Mouse (Mus musculus): ENCODE results near the gene Aph1b. TPM values are rescaled to one million over a fixed set of nuclear protein-coding genes. Genes with fewer than 3 reads are reported as not detected.

The Aph1b gene
- total RNA-seq, 1 experiment: 1.1 TPM

DNA sequence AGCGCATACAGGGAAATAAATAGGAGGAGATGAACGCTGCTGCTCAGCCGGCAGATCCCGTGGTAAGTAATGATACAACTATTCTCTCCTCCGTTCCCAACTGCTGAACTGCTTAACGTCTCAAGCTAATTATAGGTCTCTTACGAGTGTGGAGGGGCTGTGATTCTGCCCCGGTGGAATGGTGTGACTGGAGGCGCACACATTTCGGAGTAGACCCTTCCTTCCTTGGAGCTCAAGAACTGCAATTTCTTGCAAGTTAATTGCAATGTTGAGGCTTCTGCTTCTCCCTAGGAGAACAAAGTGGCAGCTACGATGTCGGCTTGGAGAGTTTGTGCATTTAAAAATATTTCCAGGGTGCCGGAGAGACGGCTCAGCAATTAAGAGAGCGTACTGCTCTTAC, 46.9 kb downstream of the Aph1b start:
- H3K36me3 ChIP-seq (ENCODE audit: control insufficient read depth, insufficient read depth, low read length, poor library complexity, severe bottlenecking): no peaks in the 10 kb centered on the region
- no peaks in the 10 kb centered on the region for H3K9me3 ChIP-seq (ENCODE audit: control insufficient read depth, insufficient read depth, low read depth, low read length)
- in situ Hi-C loops (cut with MboI; ENCODE audit: low sequenced_read_pairs in 2 of 2, unreplicated experiment in 2 of 2): no loop called here
- H3K4me3 ChIP-seq (ENCODE audit: insufficient read depth in 1 of 2, low read depth in 1 of 2, low read length in 2 of 2, poor library complexity in 1 of 2, severe bottlenecking in 1 of 2): no peak overlapping the region
- TF ChIP-seq MAFK (IDR thresholded peaks at IDR 0.05; ENCODE audit: insufficient read depth, low read depth, low read length) (no peak), HCFC1 (IDR thresholded peaks at IDR 0.05; ENCODE audit: borderline replicate concordance, insufficient read depth, low read length) (no peak), CHD2 (IDR thresholded peaks at IDR 0.05; ENCODE audit: low read depth, low read length) (no peak), ZNF384 (IDR thresholded peaks at IDR 0.05; ENCODE audit: low read depth, low read length) (no peak), ZC3H11A (IDR thresholded peaks at IDR 0.05; ENCODE audit: borderline replicate concordance, low read depth, low read length) (no peak)
- no peaks in the 10 kb centered on the region for H3K4me1 ChIP-seq (ENCODE audit: control insufficient read depth in 2 of 2, insufficient read depth in 2 of 2, low read length in 2 of 2, poor library complexity in 1 of 2)
- no peak overlapping the region for H3K9ac ChIP-seq (ENCODE audit: insufficient read depth, low read depth, low read length, poor library complexity, severe bottlenecking)
- no peak overlapping the region for H3K27ac ChIP-seq (ENCODE audit: insufficient read depth, low read depth, low read length, poor library complexity, severe bottlenecking)
- DNase-seq (ENCODE audit: low read depth, low spot score): no peak

DNA sequence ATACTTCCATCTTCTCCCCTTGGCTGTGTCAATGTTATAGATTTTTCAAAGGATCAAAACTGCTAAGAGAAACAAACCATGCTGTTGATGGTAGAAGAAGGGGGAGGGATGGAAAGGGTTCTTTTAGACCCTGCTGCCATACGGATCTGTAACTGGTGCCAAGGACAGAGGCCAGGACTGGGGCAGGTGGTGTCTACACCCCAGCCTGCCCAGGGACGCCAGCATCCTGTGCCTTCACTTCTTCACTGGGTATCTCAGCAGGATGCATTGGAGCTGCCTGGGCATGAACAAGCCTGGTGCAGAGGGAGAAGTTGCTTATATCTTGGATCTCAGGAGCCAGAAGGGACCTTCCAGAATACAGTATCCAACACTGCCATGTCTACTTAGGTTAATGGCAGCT, 50.8 kb downstream of the Aph1b start:
- no peaks in the 10 kb centered on the region for H3K36me3 ChIP-seq (ENCODE audit: control insufficient read depth, insufficient read depth, low read length, poor library complexity, severe bottlenecking)
- H3K27ac ChIP-seq (ENCODE audit: insufficient read depth, low read depth, low read length, poor library complexity, severe bottlenecking): no peak overlapping the region
- TF ChIP-seq ZNF384 (IDR thresholded peaks at IDR 0.05; ENCODE audit: low read depth, low read length) (no peak), ZC3H11A (IDR thresholded peaks at IDR 0.05; ENCODE audit: borderline replicate concordance, low read depth, low read length) (no peak), CHD2 (IDR thresholded peaks at IDR 0.05; ENCODE audit: low read depth, low read length) (no peak), HCFC1 (IDR thresholded peaks at IDR 0.05; ENCODE audit: borderline replicate concordance, insufficient read depth, low read length) (no peak), MAFK (IDR thresholded peaks at IDR 0.05; ENCODE audit: insufficient read depth, low read depth, low read length) (no peak)
- H3K9ac ChIP-seq (ENCODE audit: insufficient read depth, low read depth, low read length, poor library complexity, severe bottlenecking): no peak overlapping the region
- DNase-seq (ENCODE audit: low read depth, low spot score): no peak
- in situ Hi-C loops (cut with MboI; ENCODE audit: low sequenced_read_pairs in 2 of 2, unreplicated experiment in 2 of 2): no loop called here
- H3K4me3 ChIP-seq (ENCODE audit: insufficient read depth in 1 of 2, low read depth in 1 of 2, low read length in 2 of 2, poor library complexity in 1 of 2, severe bottlenecking in 1 of 2): no peak overlapping the region
- H3K4me1 ChIP-seq (ENCODE audit: control insufficient read depth in 2 of 2, insufficient read depth in 2 of 2, low read length in 2 of 2, poor library complexity in 1 of 2): no peaks in the 10 kb centered on the region
- no peaks in the 10 kb centered on the region for H3K9me3 ChIP-seq (ENCODE audit: control insufficient read depth, insufficient read depth, low read depth, low read length)

DNA sequence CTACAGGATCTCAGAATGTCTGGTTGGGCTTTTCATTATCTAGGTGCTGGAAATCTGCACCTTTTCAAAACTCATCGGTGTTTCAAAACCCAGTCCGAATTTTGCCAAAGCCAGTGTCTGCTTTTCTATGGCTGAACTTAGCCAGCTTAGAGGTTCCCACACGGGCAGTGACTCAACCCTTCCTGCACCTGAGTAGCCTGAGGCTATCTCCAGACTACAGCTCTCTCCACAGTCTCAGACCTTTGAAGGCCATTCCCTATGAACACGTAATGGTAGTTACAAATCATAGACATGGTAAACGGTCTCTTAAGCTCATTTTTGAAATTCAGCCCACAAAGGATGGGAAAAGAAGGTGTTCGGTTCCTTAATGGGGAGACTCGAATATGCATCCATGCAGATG, 55.8 kb downstream of the Aph1b start:
- in situ Hi-C loops (cut with MboI; ENCODE audit: low sequenced_read_pairs in 2 of 2, unreplicated experiment in 2 of 2): no loop called here
- Histone ChIP-seq H3K9ac (ENCODE audit: insufficient read depth, low read depth, low read length, poor library complexity, severe bottlenecking) (no peak overlapping the region), H3K4me1 (ENCODE audit: control insufficient read depth in 2 of 2, insufficient read depth in 2 of 2, low read length in 2 of 2, poor library complexity in 1 of 2) (no peaks in the 10 kb centered on the region), H3K4me3 (ENCODE audit: insufficient read depth in 1 of 2, low read depth in 1 of 2, low read length in 2 of 2, poor library complexity in 1 of 2, severe bottlenecking in 1 of 2) (no peak overlapping the region), H3K36me3 (ENCODE audit: control insufficient read depth, insufficient read depth, low read length, poor library complexity, severe bottlenecking) (no peaks in the 10 kb centered on the region), H3K9me3 (ENCODE audit: control insufficient read depth, insufficient read depth, low read depth, low read length) (no peaks in the 10 kb centered on the region), H3K27ac (ENCODE audit: insufficient read depth, low read depth, low read length, poor library complexity, severe bottlenecking) (no peak overlapping the region)
- no peak for DNase-seq (ENCODE audit: low read depth, low spot score)
- no peak for TF ChIP-seq HCFC1 (IDR thresholded peaks at IDR 0.05; ENCODE audit: borderline replicate concordance, insufficient read depth, low read length)
- TF ChIP-seq ZNF384 (IDR thresholded peaks at IDR 0.05; ENCODE audit: low read depth, low read length): no peak

DNA sequence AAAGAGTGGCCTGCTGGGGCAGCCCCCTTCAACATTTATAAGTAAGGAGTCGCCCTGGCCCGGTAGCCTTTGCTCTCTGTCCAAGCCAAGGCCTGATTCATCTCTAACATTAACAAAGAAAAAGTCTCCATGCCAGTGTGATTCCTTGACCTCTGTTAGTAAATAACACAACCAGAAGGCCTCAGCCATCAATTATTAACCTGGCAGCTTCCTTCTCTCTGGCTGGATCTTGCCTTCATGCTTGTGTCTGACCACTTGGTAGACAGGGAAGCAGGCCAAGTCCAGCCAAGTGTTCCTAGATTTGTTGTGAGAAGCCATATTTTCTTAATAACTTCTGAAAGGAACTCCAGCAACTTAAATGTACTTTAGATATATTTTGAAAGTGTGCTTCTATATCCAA, 58.7 kb downstream of the Aph1b start:
- no peaks in the 10 kb centered on the region for H3K9me3 ChIP-seq (ENCODE audit: control insufficient read depth, insufficient read depth, low read depth, low read length)

DNA sequence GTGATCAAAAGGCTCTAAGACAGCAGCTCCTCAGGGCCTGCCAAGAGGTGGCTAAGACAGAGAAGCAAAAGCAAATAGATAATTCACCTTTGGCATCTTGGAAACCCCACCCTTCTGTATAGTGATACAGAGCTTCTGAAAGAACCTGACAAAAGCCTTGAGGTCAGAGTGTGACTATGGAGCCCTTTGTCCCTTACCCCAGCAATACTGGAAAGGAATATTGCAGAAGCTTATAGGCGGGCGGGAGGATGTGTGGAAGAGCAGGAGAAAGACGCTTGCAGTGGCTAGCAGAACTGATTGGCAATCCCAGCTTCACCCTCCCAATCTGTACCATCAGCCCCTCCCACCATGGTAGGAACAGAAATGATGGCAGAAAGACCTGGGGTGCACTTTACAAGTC, 59.3 kb downstream of the Aph1b start:
- H3K27ac ChIP-seq (ENCODE audit: insufficient read depth, low read depth, low read length, poor library complexity, severe bottlenecking): no peak overlapping the region
- H3K9me3 ChIP-seq (ENCODE audit: control insufficient read depth, insufficient read depth, low read depth, low read length): no peaks in the 10 kb centered on the region
- no peaks in the 10 kb centered on the region for H3K4me1 ChIP-seq (ENCODE audit: control insufficient read depth in 2 of 2, insufficient read depth in 2 of 2, low read length in 2 of 2, poor library complexity in 1 of 2)
- H3K4me3 ChIP-seq (ENCODE audit: insufficient read depth in 1 of 2, low read depth in 1 of 2, low read length in 2 of 2, poor library complexity in 1 of 2, severe bottlenecking in 1 of 2): no peak overlapping the region
- TF ChIP-seq ZC3H11A (IDR thresholded peaks at IDR 0.05; ENCODE audit: borderline replicate concordance, low read depth, low read length) (no peak), MAFK (IDR thresholded peaks at IDR 0.05; ENCODE audit: insufficient read depth, low read depth, low read length) (no peak), HCFC1 (IDR thresholded peaks at IDR 0.05; ENCODE audit: borderline replicate concordance, insufficient read depth, low read length) (no peak)
- H3K9ac ChIP-seq (ENCODE audit: insufficient read depth, low read depth, low read length, poor library complexity, severe bottlenecking): no peak overlapping the region
- no peak for DNase-seq (ENCODE audit: low read depth, low spot score)
- no peaks in the 10 kb centered on the region for H3K36me3 ChIP-seq (ENCODE audit: control insufficient read depth, insufficient read depth, low read length, poor library complexity, severe bottlenecking)
- in situ Hi-C loops (cut with MboI; ENCODE audit: low sequenced_read_pairs in 2 of 2, unreplicated experiment in 2 of 2): no loop called here

More for the DNA sequence above, 58.7 kb downstream of the Aph1b start:
- in situ Hi-C loops (cut with MboI; ENCODE audit: low sequenced_read_pairs in 2 of 2, unreplicated experiment in 2 of 2): no loop called here
- Histone ChIP-seq H3K4me3 (ENCODE audit: insufficient read depth in 1 of 2, low read depth in 1 of 2, low read length in 2 of 2, poor library complexity in 1 of 2, severe bottlenecking in 1 of 2) (no peak overlapping the region), H3K27ac (ENCODE audit: insufficient read depth, low read depth, low read length, poor library complexity, severe bottlenecking) (no peak overlapping the region), H3K4me1 (ENCODE audit: control insufficient read depth in 2 of 2, insufficient read depth in 2 of 2, low read length in 2 of 2, poor library complexity in 1 of 2) (no peaks in the 10 kb centered on the region), H3K36me3 (ENCODE audit: control insufficient read depth, insufficient read depth, low read length, poor library complexity, severe bottlenecking) (no peaks in the 10 kb centered on the region), H3K9ac (ENCODE audit: insufficient read depth, low read depth, low read length, poor library complexity, severe bottlenecking) (no peak overlapping the region)
- no peak for DNase-seq (ENCODE audit: low read depth, low spot score)
- TF ChIP-seq MAFK (IDR thresholded peaks at IDR 0.05; ENCODE audit: insufficient read depth, low read depth, low read length) (no peak), HCFC1 (IDR thresholded peaks at IDR 0.05; ENCODE audit: borderline replicate concordance, insufficient read depth, low read length) (no peak), ZNF384 (IDR thresholded peaks at IDR 0.05; ENCODE audit: low read depth, low read length) (no peak), CHD2 (IDR thresholded peaks at IDR 0.05; ENCODE audit: low read depth, low read length) (no peak), ZC3H11A (IDR thresholded peaks at IDR 0.05; ENCODE audit: borderline replicate concordance, low read depth, low read length) (no peak)

All from ES-E14 (cell line).